ENCODE assay signal across 9 mouse cellular contexts in genomic region chr16:4727526-4727925, GRCm38 (mm10). TPM values are rescaled to one million over a fixed set of nuclear protein-coding genes. Genes with fewer than 3 reads are reported as not detected.
DNase-seq lines count a peak whose midpoint lies in the region; ATAC-seq lines count a peak whose summit lies in the region.
"Had no signal": no experiment of that assay in that cellular context is flagged by ENCODE, and none has a peak within 500 bp of the region (broad histone marks: within the 10 kb centered on the region; RNA-seq: fewer than 3 reads in every experiment).

No protein-coding gene starts in this region.

- peak overlapping the region; percentile 85 for H3K4me2 ChIP-seq in intestine, embryonic 14.5 days (ENCODE audit: low read length)
- H3K4me2 ChIP-seq in neural tube, embryonic 12.5 days (replicated peaks): peak overlapping the region; percentile 74; the same call in 1 of the 2 replicates

- no peaks in the 10 kb centered on the region for H3K9me3 ChIP-seq in megakaryocyte, embryonic 14.5 days
- no peaks in the 10 kb centered on the region for H3K9me3 ChIP-seq in intestine, embryonic 14.5 days (ENCODE audit: control insufficient read depth, low read length)
- H3K9me3 ChIP-seq in neural tube, embryonic 12.5 days: no peaks in the 10 kb centered on the region

- 95% methylated on average over 1 of the region's 1 CpGs for WGBS in intestine, embryonic 14.5 days
- WGBS in neural tube, embryonic 12.5 days: 100% methylated on average over 1 of the region's 1 CpGs

- peak; percentile 52 for DNase-seq in heart, adult 11 months
- DNase-seq in heart, adult 8-10 months (ENCODE audit: low spot score): no peak
- no peak for DNase-seq in intestine, embryonic 14.5 days (ENCODE audit: low spot score)
- no peak for DNase-seq in adipocyte (ENCODE audit: low spot score)
- no peak for DNase-seq in adrenal gland, adult (ENCODE audit: inconsistent age in 2 of 2, low spot score in 1 of 2)
- DNase-seq: lung, postnatal 14 days had no signal

- peak overlapping the region; percentile 100 for H3K4me3 ChIP-seq in megakaryocyte, embryonic 14.5 days (replicated peaks)
- peak overlapping the region; percentile 93; the same call in 1 of the 2 replicates for H3K4me3 ChIP-seq in intestine, embryonic 14.5 days (ENCODE audit: low read depth, low read length)
- no peak overlapping the region for H3K4me3 ChIP-seq in neural tube, embryonic 12.5 days

- H3K36me3 ChIP-seq in megakaryocyte, embryonic 14.5 days (replicated peaks; ENCODE audit: low read length): no peaks in the 10 kb centered on the region
- no peaks in the 10 kb centered on the region for H3K36me3 ChIP-seq in intestine, embryonic 14.5 days (ENCODE audit: control insufficient read depth, insufficient read depth, low read length)
- H3K36me3 ChIP-seq in neural tube, embryonic 12.5 days: no peaks in the 10 kb centered on the region

- peaks cover 54% of the 10 kb centered on the region for H3K4me1 ChIP-seq in megakaryocyte, embryonic 14.5 days
- peaks cover 10% of the 10 kb centered on the region; the same call in 1 of the 2 replicates for H3K4me1 ChIP-seq in intestine, embryonic 14.5 days (replicated peaks; ENCODE audit: control insufficient read depth, insufficient read depth, low read length)
- H3K4me1 ChIP-seq in neural tube, embryonic 12.5 days: peaks cover 5% of the 10 kb centered on the region

- no peak overlapping the region; the same call in 1 of the 2 replicates for H3K9ac ChIP-seq in intestine, embryonic 14.5 days (ENCODE audit: low read length)
- no peak overlapping the region for H3K9ac ChIP-seq in neural tube, embryonic 12.5 days

- no peak for ATAC-seq in megakaryocyte, adult 5-6 weeks (ENCODE audit: poor library complexity, severe bottlenecking)
- ATAC-seq in intestine, embryonic 14.5 days (replicated peaks; ENCODE audit: low FRiP score, low TSS enrichment, low read depth): no peak
- ATAC-seq in neural tube, embryonic 12.5 days (ENCODE audit: low FRiP score, low read depth): no peak

- no peaks in the 10 kb centered on the region for H3K27me3 ChIP-seq in megakaryocyte, embryonic 14.5 days (replicated peaks)
- H3K27me3 ChIP-seq in intestine, embryonic 14.5 days (replicated peaks; ENCODE audit: control insufficient read depth, insufficient read depth, low read length): no peaks in the 10 kb centered on the region
- H3K27me3 ChIP-seq in neural tube, embryonic 12.5 days (replicated peaks): no peaks in the 10 kb centered on the region

- H3K27ac ChIP-seq in intestine, embryonic 14.5 days (ENCODE audit: low read depth): no peak overlapping the region
- no peak overlapping the region for H3K27ac ChIP-seq in neural tube, embryonic 12.5 days

RNA-seq across cellular contexts. Expression of gene Hmox2, which starts 1.4 kb away (rescaled TPM):
- 10 to 100 TPM; 70.0 to 78.7 (median 75.8) TPM for total RNA-seq in heart, adult 8-10 months (2022)
- polyA plus RNA-seq in megakaryocyte, embryonic 14.5 days (2012; ENCODE audit: insufficient read depth, low replicate concordance): 4.3 and 14.6 TPM in 2 replicates
- total RNA-seq in megakaryocyte, adult 5-6 weeks (2015): 74.5 and 91.4 TPM in 2 replicates
- 89.6 and 108 TPM in 2 replicates for total RNA-seq in megakaryocyte, adult 5-6 weeks (2017)
- polyA plus RNA-seq in intestine, embryonic 14.5 days (2014; fragmentation: Nextera tagmentation; extraction: Ambion mirVana): 94.7 and 97.6 TPM in 2 replicates
- polyA plus RNA-seq in neural tube, embryonic 12.5 days (2016; fragmentation: Nextera tagmentation; extraction: Ambion mirVana): 88.9 and 90.0 TPM in 2 replicates

RNA-seq across cellular contexts. Expression of gene Nmral1, which starts 8.4 kb away (rescaled TPM):
- 1 to 10 TPM; 1.7 to 2.1 (median 2.0) TPM for total RNA-seq in heart, adult 8-10 months (2022)
- 3.2 TPM in 1 of 2 replicates, not detected in the other for polyA plus RNA-seq in megakaryocyte, embryonic 14.5 days (2012; ENCODE audit: insufficient read depth, low replicate concordance)
- 45.6 and 46.1 TPM in 2 replicates for total RNA-seq in megakaryocyte, adult 5-6 weeks (2015)
- total RNA-seq in megakaryocyte, adult 5-6 weeks (2017): 43.5 and 47.8 TPM in 2 replicates
- polyA plus RNA-seq in intestine, embryonic 14.5 days (2014; fragmentation: Nextera tagmentation; extraction: Ambion mirVana): 73.4 and 79.4 TPM in 2 replicates
- 98.7 and 105 TPM in 2 replicates for polyA plus RNA-seq in neural tube, embryonic 12.5 days (2016; fragmentation: Nextera tagmentation; extraction: Ambion mirVana)

RNA-seq across cellular contexts. Expression of gene Coro7, which starts 47.9 kb away (rescaled TPM):
- 10 to 100 TPM; 11.3 to 16.1 (median 15.4) TPM for total RNA-seq in heart, adult 8-10 months (2022)
- polyA plus RNA-seq in megakaryocyte, embryonic 14.5 days (2012; ENCODE audit: insufficient read depth, low replicate concordance): 62.1 and 104 TPM in 2 replicates
- total RNA-seq in megakaryocyte, adult 5-6 weeks (2015): 68.6 and 74.5 TPM in 2 replicates
- 40.2 and 49.1 TPM in 2 replicates for total RNA-seq in megakaryocyte, adult 5-6 weeks (2017)
- polyA plus RNA-seq in intestine, embryonic 14.5 days (2014; fragmentation: Nextera tagmentation; extraction: Ambion mirVana): 17.8 and 19.3 TPM in 2 replicates
- 23.6 and 31.2 TPM in 2 replicates for polyA plus RNA-seq in neural tube, embryonic 12.5 days (2016; fragmentation: Nextera tagmentation; extraction: Ambion mirVana)

Comparison
In these comparisons a context has a peak if more than half of its experiments do, and no peak if none do; other contexts are left out.
1. RNA of gene Nmral1, which starts 8.4 kb away (polyA plus RNA-seq): 98.7 to 105 TPM in neural tube, embryonic 12.5 days and 73.4 to 79.4 TPM in intestine, embryonic 14.5 days; 3.2 TPM in megakaryocyte, embryonic 14.5 days; every median in the first group is over 10 times any median in the second.